Mouse (Mus musculus): ENCODE results near the gene Btbd35f29.
"Not testable (repeated sequence)": the region's sequence is repeated elsewhere in the genome, so short reads cannot be mapped to it uniquely, and the experiment has no call there.

Btbd35f29 gene

GRCm38 (mm10) chrX:31117374-31117773 lies at the start of gene Btbd35f29:
Gene Btbd35f29 (plus strand): TSS chrX:31117674.
- not testable (repeated sequence) for DNase-seq

- not testable (repeated sequence) for DNase-seq
These were observed 23.9 kb downstream of the Btbd35f29 start for GRCm38 (mm10) chrX:31141416-31141815.

- not testable (repeated sequence) for DNase-seq
These were observed 27.7 kb downstream of the Btbd35f29 start for GRCm38 (mm10) chrX:31145144-31145543.

- DNase-seq = not testable (repeated sequence)
These were observed 28.4 kb downstream of the Btbd35f29 start for GRCm38 (mm10) chrX:31145835-31146234.

- DNase-seq = not testable (repeated sequence)
These were observed 41.1 kb downstream of the Btbd35f29 start for GRCm38 (mm10) chrX:31158534-31159085.

GRCm38 (mm10) chrX:31159450-31160322 lies 42.2 kb downstream of the Btbd35f29 start:
- DNase-seq = not testable (repeated sequence)

- not testable (repeated sequence) for DNase-seq
These were observed 43.1 kb downstream of the Btbd35f29 start for GRCm38 (mm10) chrX:31160554-31160953.

GRCm38 (mm10) chrX:31162638-31163037 lies 45.2 kb downstream of the Btbd35f29 start:
- DNase-seq = not testable (repeated sequence)

- not testable (repeated sequence) for DNase-seq
These were observed 47.7 kb downstream of the Btbd35f29 start for GRCm38 (mm10) chrX:31165193-31165592.
